Mouse (Mus musculus) kidney, adult 2 months (tissue): ENCODE measurements around the gene Flt3l. TPM values are rescaled to one million over a fixed set of nuclear protein-coding genes. Genes with fewer than 3 reads are reported as not detected.

Source experiments
- DNase-seq: peaks from one replicate; pipeline ENCODE4 v3.0.0; 2021
- H3K27ac ChIP-seq: fragments of 200-500 bp; 2 replicates; pipeline ENCODE4 v1.5.1; 2012; ENCODE audit warnings: low read depth, low read length, control low read depth, inconsistent platforms; ENCODE audit not compliant: insufficient read depth
- H3K27me3 ChIP-seq: fragments of 200-500 bp; replicated peaks from 2 replicates; pipeline ENCODE4 v1.6.1; 2012; ENCODE audit warnings: mild to moderate bottlenecking, moderate library complexity, low read length, inconsistent platforms; ENCODE audit not compliant: control insufficient read depth, insufficient read depth
- H3K36me3 ChIP-seq: fragments of 200-500 bp; 2 replicates; pipeline ENCODE4 v1.6.1; 2012; ENCODE audit warnings: mild to moderate bottlenecking, moderate library complexity, low read length, inconsistent platforms; ENCODE audit not compliant: control insufficient read depth, insufficient read depth
- H3K4me1 ChIP-seq: fragments of 200-500 bp; 2 replicates; pipeline ENCODE4 v1.6.1; 2011; ENCODE audit warnings: low read length; ENCODE audit not compliant: control insufficient read depth, insufficient read depth
- H3K4me3 ChIP-seq: fragments of 200-500 bp; 2 replicates; pipeline ENCODE4 v1.5.1; 2011; ENCODE audit warnings: mild to moderate bottlenecking, low read depth, low read length, control low read depth; ENCODE audit not compliant: insufficient read depth
- CTCF ChIP-seq: fragments of 200-500 bp; conservative IDR thresholded peaks from 2 replicates; pipeline ENCODE4 v1.5.1; 2011; ENCODE audit warnings: low read depth, mild to moderate bottlenecking, control low read depth, low read length, moderate library complexity, mixed read lengths; ENCODE audit not compliant: insufficient read depth, insufficient read length
- POLR2A ChIP-seq: fragments of 200-500 bp; IDR thresholded peaks from one replicate; pipeline ENCODE4 v1.6.1; 2011; ENCODE audit warnings: low read depth, low read length, control low read depth
- WGBS: fragments of 180-500 bp; shearing (Covaris S2); methylation state at CpG from one replicate; pipeline ENCODE4 v1.1.7; 2018; 5-methylcytosine and 5-hydroxymethylcytosine counted together
- polyA plus RNA-seq: library from polyadenylated mRNA; depleted of rRNA; stranded (reverse); fragments of >200 nt; gene quantifications from 2 replicates; pipeline ENCODE4 v1.2.3, GENCODE M21; 2012

The Flt3l gene
- polyA plus RNA-seq, 1 experiment: 37.7 TPM

DNA sequence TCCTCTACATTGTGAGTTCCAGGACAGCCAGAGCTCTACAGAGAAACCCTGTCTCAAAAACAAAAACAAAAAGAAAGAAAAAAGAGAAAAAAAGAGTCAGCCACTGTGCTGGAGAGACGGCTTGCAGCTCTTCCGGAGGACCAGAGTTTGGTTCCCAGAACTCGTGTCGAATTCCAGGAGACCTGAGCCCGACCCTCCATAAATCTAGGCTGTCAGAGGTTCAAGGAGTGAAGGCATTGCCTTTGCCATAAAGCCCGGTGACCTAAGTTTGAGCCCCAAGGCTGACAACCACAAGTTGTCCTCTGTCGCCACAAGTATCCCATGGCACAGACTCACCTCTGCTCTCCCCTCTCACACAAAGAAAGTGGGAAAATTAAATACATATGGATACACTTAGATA lies 42.1 kb downstream of the Flt3l start:
- WGBS: 48% methylated on average over 7 of the region's 7 CpGs
- peak; percentile 33 for DNase-seq
- Histone ChIP-seq H3K4me3 (no peak overlapping the region), H3K27me3 (no peaks in the 10 kb centered on the region), H3K4me1 (peaks cover 9% of the 10 kb centered on the region; the same call in 1 of the 2 replicates), H3K27ac (no peak overlapping the region), H3K36me3 (no peaks in the 10 kb centered on the region)
- TF ChIP-seq POLR2A (no peak), CTCF (no peak)

DNA sequence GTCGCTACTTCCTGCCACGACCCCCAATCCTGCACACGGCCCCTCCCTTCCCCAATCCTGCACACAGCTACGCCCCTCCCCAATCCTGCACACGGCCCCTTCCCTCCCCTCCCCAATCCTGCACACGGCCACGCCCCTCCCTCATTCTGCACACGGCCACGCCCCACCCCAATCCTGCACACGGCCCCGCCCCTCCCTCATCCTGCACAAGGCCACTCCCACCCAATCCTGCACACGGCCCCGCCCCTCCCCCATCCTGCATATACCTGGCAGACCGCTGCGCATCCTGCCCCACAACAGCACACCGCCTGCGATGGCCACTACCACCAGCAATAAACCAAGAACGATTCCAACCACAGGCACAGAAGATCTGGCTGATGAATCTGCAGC lies 42.7 kb downstream of the Flt3l start:
- Histone ChIP-seq H3K4me1 (peaks cover 9% of the 10 kb centered on the region; the same call in 1 of the 2 replicates), H3K4me3 (no peak overlapping the region), H3K36me3 (no peaks in the 10 kb centered on the region), H3K27ac (no peak overlapping the region), H3K27me3 (no peaks in the 10 kb centered on the region)
- no peak for TF ChIP-seq POLR2A
- TF ChIP-seq CTCF: no peak
- no peak for DNase-seq
- 35% methylated on average over 18 of the region's 18 CpGs for WGBS

DNA sequence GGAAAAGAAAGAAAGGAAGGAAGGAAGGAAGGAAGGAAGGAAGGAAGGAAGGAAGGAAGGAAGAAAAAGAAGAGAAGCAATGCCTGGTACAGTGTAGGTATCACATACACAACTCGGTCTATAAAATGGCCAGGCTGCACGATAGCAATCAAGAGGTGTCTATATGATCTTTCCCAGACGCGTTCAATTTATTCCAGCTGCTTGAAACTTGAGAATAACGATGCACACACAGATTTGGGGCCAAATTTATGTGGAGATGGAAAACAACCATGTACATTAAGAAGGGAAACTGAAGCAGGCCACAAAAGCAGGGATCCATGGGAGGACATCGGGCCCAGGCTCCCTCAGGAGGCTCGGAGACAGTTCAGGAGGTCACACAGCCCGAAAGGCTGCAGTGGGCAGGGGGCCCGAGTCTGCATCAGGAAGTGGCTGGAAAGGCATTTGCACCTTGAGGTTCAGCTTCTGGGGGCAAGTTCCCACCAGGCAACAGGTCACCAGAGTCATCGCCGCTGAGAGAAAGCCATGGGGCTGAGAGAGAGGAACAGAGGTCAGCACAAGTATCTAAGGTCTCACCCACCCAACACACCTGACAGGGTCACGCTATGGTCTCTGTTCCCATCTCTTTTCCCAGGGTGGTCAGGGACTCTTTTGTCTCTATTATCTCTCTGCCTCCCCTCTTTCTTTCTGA lies 43.3 kb downstream of the Flt3l start:
- H3K4me1 ChIP-seq: peaks cover 5% of the 10 kb centered on the region; the same call in 1 of the 2 replicates

DNA sequence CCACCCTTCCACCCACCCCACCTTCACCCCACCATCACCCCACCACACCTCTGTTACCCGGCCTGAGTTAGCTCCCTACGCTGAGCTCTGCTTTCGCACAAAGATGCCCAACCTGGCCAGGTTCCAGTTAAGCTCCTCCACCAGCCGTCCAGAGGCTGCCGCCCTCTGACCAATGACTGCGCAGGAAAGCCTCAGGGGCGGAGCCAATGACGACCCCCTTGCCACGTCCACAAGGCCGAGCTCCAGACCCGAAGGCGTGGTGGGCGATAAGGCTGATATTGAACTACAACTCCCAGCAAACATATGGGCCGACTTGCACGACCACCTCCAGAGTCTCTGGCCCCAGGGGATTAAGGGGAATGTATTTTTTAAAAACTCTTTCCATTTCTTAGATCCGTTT lies 44.2 kb downstream of the Flt3l start, which contains the start of gene Rcn3:
Gene Rcn3, minus strand, starts transcription at position 174 of the 400 bp plus-strand sequence.
- WGBS: 1% methylated on average over 16 of the region's 16 CpGs
- H3K4me3 ChIP-seq: peak within 1 kb of the TSS; percentile 49

More for the DNA sequence above, 43.3 kb downstream of the Flt3l start:
- WGBS: 54% methylated on average over 12 of the region's 12 CpGs
- Histone ChIP-seq H3K36me3 (no peaks in the 10 kb centered on the region), H3K27me3 (no peaks in the 10 kb centered on the region), H3K27ac (no peak overlapping the region), H3K4me3 (no peak overlapping the region)
- TF ChIP-seq POLR2A: no peak
- no peak for DNase-seq

DNA sequence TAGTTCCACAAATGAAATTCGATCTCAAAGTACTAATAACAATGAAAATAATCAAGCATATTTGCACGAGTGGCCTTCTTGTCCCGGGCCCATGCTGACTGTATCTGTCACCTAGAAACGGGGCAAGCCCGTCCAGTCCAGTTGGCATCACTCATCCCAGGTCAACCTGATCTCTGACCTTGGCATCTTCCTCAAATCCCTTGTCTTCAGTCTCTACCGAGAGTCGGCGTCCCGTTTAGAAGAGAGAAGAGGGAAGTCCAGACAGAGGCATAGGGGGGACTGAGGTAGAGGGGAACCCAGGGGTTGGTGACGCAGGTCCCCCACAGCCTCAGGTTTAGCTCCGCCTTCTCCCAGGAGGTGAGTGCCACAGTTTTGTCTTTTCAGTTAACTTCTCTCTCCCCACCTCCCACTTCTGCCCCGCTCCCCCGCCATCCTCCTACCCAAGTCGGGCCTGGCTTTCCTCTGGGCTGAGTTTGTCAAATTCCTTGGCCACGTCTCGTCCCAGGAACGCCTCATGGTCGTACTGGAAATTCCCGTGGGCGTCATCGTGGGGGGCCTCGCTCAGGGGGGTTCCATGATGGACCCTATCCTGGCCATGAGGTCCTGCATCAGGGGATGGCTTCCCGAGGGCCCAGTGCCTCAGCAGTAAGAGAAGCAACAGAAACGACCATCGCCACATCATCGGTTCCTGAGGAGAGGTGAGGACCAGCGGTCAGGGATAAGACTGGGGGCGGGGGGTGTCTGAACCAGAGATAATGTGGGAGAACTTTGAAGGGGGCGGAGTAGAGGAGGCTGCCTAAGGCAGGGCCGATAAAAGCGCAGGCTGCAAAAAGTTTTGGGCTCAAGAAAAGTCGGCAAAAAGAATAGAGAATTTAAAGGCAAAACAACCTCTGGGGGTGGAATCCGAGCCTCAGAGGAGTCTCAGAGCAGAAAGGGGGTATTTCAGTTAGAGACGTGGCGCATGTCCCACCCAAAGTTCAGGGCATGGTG lies 44.9 kb downstream of the Flt3l start:
- WGBS: 24% methylated on average over 35 of the region's 35 CpGs
- no peaks in the 10 kb centered on the region for H3K4me1 ChIP-seq
- no peak overlapping the region for H3K27ac ChIP-seq
- no peak for TF ChIP-seq POLR2A
- TF ChIP-seq CTCF: no peak
- no peaks in the 10 kb centered on the region for H3K36me3 ChIP-seq
- peak overlapping the region; percentile 49 for H3K4me3 ChIP-seq
- DNase-seq: no peak
- no peaks in the 10 kb centered on the region for H3K27me3 ChIP-seq

More for the DNA sequence above, 44.2 kb downstream of the Flt3l start, which contains the start of gene Rcn3:
- TF ChIP-seq CTCF (no peak), POLR2A (no peak)
- DNase-seq: peak; percentile 77
- Histone ChIP-seq H3K27ac (no peak within 1 kb of the TSS), H3K36me3 (no peaks in the 10 kb centered on the region), H3K4me1 (no peaks in the 10 kb centered on the region), H3K27me3 (no peaks in the 10 kb centered on the region)

DNA sequence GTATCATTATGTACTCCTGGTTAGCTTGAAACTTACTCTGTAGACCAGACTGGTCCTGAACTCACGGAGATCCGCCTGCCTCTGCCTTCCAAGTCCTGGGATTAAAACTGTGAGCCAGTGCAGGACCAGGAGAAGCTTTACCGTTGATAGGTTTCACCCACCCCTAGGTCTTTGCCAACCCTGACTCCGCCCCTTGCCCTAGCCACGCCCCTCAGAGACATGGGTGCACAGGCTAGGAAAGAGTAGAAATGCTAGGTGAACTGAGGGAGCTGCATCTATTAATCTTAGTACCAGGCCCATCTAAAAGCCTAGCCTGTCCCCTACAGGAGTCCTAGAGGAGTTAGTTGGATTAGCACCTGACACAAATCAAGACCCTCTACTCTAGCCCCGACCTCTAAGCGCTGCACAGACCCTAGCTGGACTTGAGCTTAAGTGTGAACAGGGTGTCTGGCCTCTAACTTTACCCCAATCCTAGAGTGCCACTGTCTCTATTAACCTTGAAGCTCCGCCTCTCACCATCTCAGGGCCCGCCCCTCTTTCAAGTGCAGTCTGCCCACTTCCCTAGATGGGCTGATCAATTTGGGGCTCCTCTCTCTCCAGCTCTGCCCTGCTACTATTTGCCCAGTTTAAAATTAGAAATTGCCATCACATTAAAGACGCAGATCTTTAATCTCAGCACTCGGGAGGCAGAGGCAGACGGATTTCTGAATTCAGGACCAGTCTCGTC lies 45.8 kb downstream of the Flt3l start:
- no peak for DNase-seq

DNA sequence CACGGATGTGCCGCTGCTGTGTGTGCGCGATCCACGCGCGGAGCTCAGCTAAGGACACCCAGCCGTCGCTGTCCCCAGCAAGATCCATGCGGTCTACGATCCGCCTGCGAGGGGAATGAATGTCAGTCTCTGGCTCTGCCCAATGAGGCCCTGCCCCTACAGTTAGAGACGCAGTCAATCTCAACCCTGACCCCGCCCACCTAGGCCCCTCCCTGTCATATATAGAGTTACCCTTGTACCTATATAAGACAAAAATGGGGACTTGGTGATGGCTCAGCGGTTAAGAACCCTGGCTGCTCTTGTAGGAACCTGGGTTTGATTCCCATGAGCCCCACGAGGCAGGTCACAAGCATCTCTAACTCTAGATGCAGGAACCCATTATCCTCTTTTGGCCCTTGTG lies 47.6 kb downstream of the Flt3l start:
- no peak for DNase-seq
- H3K36me3 ChIP-seq: no peaks in the 10 kb centered on the region
- 95% methylated on average over 17 of the region's 17 CpGs for WGBS

More for the DNA sequence above, 45.8 kb downstream of the Flt3l start:
- Histone ChIP-seq H3K27ac (no peak overlapping the region), H3K4me3 (no peak overlapping the region), H3K4me1 (no peaks in the 10 kb centered on the region), H3K27me3 (no peaks in the 10 kb centered on the region), H3K36me3 (no peaks in the 10 kb centered on the region)
- TF ChIP-seq CTCF: no peak
- WGBS: 82% methylated on average over 13 of the region's 13 CpGs

More for the DNA sequence above, 47.6 kb downstream of the Flt3l start:
- no peak overlapping the region for H3K27ac ChIP-seq
- TF ChIP-seq CTCF: no peak
- TF ChIP-seq POLR2A: no peak
- no peaks in the 10 kb centered on the region for H3K27me3 ChIP-seq
- H3K4me1 ChIP-seq: no peaks in the 10 kb centered on the region
- no peak overlapping the region for H3K4me3 ChIP-seq
